Mouse (Mus musculus) thymus, adult 2 months (tissue): ENCODE data around the gene Gm28308.

Experiments used
- CTCF ChIP-seq: fragments of 200-500 bp; IDR thresholded peaks from 2 replicates; pipeline ENCODE4 v1.5.1; 2012; ENCODE audit warnings: mild to moderate bottlenecking, control low read depth, low read length, moderate library complexity, borderline replicate concordance; ENCODE audit not compliant: control insufficient read depth, poor library complexity, insufficient read depth; ENCODE audit errors: extremely low read depth
- POLR2A ChIP-seq: fragments of 200-500 bp; IDR thresholded peaks from 2 replicates; pipeline ENCODE4 v1.6.1; 2012; ENCODE audit warnings: mild to moderate bottlenecking, low read length, control low read depth, moderate library complexity; ENCODE audit not compliant: control insufficient read depth, poor library complexity, insufficient read depth; ENCODE audit errors: extremely low read depth

GRCm38 (mm10) chr6:52115899-52116298 is 97.2 kb downstream of the Gm28308 start:
- TF ChIP-seq CTCF = no peak
- no peak for TF ChIP-seq POLR2A
